Mouse (Mus musculus) A20 (cell line): ENCODE results near the gene Dchs1.
"Not testable (repeated sequence)": the region's sequence is repeated elsewhere in the genome, so short reads cannot be mapped to it uniquely, and the experiment has no call there.

Experiments
- DNase-seq: peaks from one replicate; pipeline ENCODE4 v3.0.0-alpha.2; 2011; ENCODE audit warnings: low read depth, low spot score

The Dchs1 gene

GRCm38 (mm10) chr7:105742539-105743215, 44.8 kb downstream of the Dchs1 start:
- not testable (repeated sequence) for DNase-seq

- DNase-seq, result no peak
Observed at GRCm38 (mm10) chr7:105741978-105742377, 45.5 kb downstream of the Dchs1 start.

DNA sequence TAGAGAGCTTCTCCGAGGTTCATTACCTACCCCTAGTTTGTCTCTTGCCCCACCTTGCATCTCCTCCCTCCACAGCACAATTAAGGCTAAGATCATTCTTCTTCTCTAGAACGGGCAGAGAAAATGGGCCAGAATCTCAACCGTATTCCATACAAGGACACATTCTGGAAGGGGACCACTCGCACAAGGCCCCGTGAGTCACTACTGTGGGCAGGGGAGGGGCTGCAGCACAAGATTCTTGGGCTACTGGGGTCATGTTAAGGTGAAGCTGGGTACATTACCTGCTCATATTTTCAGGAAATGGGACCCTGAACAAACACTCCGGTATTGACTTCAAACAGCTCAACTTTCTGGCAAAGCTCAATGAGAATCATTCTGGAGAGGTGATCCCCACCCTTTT, 46.6 kb downstream of the Dchs1 start:
- no peak for DNase-seq

DNA sequence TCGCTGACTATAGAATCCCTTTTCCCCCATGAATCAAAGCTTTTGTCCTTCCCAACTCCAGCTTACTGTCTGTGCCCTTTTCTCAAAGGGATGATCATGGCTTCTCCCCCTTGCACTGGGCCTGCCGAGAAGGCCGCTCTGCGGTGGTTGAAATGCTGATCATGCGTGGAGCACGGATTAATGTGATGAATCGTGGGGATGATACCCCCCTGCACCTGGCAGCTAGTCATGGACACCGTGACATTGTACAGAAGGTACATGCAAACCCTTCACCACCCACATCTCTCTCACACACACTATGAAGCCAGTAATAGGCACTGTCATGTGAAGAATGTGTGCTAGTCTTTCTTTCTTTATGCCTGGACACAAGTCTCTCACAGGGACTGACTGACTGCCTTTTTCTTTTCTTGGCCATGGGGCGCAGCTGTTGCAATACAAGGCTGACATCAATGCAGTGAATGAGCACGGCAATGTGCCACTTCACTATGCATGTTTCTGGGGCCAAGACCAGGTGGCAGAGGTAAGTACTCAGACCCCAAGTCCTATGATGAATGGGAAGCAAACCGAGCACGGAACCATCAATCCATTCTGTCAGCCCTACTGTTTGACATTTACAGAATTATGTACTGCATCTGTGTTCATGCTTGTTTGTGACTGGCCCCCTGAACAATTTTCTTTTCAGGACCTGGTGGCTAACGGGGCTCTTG, 47.2 kb downstream of the Dchs1 start:
- no peak for DNase-seq

DNA sequence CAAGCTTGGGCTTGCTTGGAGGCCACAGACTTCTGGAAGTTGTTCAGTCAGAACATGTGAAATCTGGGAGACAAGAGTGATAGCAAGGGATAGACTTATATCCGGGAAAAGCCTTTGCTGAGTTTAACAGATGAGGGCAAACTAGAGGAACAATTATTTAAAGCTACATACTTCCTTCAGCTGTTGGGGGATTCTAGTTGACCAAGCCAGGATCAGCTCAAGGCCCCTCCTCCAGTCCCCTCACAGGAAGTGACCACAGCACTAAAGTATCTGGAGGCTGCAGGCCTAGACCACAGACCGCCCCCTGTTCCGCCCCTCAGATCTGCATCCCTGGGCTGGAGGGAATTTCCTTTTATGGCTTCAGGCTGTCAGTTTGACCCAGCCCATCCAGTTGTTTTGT, 48.5 kb downstream of the Dchs1 start:
- DNase-seq, result peak; percentile 45

GRCm38 (mm10) chr7:105738286-105738685, 49.2 kb downstream of the Dchs1 start:
- no peak for DNase-seq

DNA sequence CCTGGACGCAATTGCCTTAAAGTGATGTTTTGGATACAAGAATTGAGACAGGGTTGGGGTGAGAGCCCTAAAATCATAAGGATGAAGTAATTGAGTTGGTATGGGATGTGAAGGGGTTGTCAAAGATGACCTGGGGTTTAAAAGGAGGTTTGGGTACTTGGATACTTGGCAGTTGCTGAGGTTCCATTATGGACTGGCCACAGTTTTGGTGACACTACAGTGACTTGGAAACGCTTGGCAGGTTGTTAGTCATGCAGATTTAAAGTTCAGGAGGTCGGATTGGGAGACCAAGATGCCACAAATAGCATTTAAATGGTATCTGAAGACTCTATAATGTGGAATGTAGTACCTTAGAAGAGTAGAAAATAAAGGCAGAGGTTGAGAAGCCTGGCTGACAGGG, 49.8 kb downstream of the Dchs1 start:
- no peak for DNase-seq

GRCm38 (mm10) chr7:105736911-105737521, 50.4 kb downstream of the Dchs1 start, which contains the start of gene Rrp8:
Rrp8 (minus strand) TSS chr7:105737385.
- no peak for DNase-seq

DNA sequence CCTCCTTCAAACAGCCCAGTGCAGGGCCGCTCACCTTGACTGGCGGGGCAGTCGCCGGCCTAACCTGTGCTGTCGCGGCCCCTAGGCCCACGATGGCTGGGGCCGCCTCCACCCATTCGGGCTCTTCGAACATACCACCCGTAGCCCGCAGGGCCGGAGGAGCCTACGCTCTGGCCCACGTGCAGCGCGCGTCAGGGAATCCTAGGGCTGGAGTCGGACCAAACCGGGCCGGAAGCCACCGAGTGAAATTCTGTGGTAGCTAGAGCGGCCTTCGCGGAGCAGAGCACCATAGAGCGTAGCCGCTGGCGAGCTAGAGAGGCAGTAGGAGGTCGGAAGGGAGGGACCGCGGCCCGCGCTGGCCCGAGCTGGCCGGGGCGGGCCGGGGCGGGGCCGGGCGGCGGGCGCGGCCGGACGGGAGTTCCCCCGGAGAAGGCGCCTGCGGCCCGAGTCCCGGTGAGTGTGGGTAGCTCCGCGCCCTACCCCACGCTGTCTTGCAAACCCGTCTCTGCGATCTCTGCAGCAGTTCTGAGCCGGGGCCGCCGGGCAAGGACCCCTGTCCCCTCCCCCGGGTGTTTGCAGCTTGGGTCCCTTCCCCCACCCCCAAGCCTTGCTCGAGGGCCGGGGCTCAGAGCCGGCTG, 51.1 kb downstream of the Dchs1 start, which contains the start of gene Ilk:
TSS of gene Ilk (plus strand) at position 329 of the 638 bp plus-strand sequence.
- peak; percentile 90 for DNase-seq

DNA sequence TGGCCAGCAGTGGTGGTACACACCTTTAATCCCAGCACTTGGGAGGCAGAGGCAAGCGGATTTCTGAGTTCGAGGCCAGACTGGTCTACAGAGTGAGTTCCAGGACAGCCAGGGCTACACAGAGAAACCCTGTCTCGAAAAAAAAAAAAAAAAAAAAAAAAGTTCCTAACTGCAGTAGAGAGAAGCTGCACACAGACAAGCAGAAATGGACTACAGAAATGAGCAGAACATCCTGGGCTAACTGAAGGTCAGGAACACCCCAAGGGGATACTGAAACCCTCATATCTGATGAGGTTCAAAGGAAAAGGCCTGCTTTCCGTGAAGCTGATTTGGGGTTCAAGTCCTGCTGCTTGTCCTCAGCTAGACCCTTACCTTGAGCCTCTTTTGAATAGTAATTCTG, 52.0 kb downstream of the Dchs1 start:
- peak; percentile 40 for DNase-seq

- DNase-seq, result no peak
Observed at GRCm38 (mm10) chr7:105734826-105735225, 52.6 kb downstream of the Dchs1 start.

DNA sequence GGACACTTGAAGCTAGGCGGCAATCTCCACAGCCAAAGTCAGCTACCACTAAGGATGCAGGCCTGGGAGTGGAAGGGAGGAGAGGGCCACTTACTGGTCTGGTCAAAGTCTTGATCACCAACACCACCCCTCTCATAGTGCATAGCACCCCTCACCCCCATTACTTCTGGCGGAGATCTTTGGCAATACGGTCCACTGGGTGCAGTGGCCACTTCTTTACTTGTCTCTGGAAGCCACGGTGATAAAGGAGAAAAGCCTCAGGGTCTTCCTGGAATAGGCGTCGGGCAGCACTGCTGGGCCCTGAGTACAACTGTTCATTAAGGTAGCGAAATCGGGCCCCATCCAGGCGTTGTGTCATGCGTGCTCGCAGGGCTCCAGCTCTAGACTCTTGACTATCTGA, 53.6 kb downstream of the Dchs1 start:
- no peak for DNase-seq

DNA sequence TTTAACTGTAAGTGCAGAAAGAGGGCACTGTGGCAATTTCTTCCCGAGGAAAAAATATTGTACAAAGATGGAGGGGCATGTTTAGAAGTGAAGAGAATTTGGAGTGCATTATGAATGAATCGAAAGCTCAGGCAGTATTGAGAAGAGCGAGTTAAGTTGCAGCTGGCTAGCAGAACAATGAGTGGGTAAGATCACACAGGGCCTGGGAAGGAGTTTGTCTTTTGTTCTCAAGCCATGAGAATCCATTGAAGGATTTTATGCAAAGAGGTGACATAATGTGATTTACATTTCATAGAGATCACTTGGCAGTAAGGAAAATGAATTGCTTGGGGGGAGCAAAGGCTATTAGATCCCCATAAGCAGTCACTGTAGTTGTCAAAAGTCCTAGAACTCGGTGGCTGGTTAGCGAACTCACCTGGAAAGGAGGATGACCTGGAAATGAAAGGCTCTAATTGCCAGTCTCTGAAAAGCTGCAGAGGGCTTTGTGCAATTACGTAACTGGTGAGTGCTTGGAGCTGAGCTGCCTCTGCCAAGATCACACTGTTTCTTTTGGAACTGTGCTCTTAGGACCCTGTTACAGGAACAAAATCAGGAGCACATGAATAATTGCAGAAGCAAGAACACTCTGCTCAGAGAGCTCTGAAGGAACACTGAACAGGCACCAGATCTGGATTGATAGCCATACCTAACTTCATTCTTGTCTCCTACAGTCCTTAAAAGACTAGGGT, 58.6 kb downstream of the Dchs1 start:
- DNase-seq, result no peak

- DNase-seq, result no peak
Observed at GRCm38 (mm10) chr7:105726980-105727325, 60.5 kb downstream of the Dchs1 start.

- peak; percentile 63 for DNase-seq
Observed at GRCm38 (mm10) chr7:105726144-105726979, 61.1 kb downstream of the Dchs1 start.

DNA sequence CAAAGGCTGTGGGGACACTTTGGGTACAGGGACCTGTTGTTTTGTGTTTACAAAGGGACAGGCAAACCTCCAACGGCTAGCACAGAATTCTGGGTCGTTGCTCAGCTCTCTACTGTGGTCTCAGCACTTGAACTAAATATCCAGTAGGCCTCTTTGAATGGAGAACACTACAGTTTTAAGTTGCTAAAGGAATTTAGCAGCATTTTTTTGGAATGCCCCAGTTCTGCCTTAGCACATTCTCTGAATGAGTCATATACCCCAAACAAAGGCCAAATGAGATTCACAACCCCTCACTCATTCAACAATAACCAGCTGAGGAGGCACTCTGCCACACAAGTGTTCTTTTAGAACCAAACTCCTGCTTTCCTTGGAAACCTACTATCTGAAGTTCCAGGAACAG, 65.5 kb downstream of the Dchs1 start:
- no peak for DNase-seq

- DNase-seq, result peak; percentile 19
Observed at GRCm38 (mm10) chr7:105715366-105715765, 72.1 kb downstream of the Dchs1 start.

GRCm38 (mm10) chr7:105708733-105709132, 78.7 kb downstream of the Dchs1 start:
- DNase-seq, result no peak

DNA sequence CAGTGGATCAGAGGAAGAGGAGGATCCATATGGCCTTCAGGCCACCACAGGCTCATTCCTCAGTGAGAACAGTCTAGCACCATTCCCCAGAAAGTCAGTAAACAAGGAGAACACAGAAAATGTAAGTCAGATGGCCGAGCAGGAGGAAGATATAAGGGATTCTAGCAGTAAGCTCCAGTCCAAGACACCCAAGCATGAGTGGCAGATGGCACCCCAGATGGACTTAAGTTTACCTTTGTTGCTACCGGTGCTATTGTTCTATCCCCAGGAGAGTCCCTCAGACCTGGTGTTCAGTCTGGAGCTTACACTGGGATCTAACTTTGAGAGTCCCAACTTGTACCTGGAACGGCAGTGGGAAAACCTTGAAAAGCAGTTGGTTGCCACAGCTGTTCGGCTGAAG, 83.6 kb downstream of the Dchs1 start:
- no peak for DNase-seq

DNA sequence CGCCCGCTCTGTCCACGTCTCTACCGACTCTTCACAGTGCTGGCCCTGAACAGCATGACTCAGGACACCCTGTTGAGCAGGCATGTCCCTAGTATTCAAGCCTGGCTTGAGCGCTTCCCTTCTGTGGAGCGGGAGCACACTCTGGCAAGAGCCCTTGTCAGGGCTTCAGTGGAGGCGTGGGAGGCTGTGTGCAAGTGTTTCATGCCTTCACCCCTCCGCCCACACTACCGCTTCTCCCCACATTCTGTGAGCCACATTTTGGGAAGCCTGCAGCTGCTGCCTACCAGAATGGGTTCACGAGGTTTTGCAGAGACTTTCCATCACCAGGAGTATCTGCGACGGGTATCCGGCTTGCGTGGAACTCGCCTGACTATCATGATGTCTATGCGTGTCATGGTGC, 84.3 kb downstream of the Dchs1 start:
- no peak for DNase-seq
